Mouse (Mus musculus): ENCODE results near the gene Nfia. TPM values are rescaled to one million over a fixed set of nuclear protein-coding genes. Genes with fewer than 3 reads are reported as not detected.

Nfia gene
- polyA plus RNA-seq, 1 experiment from 2014 or later, result 21.3 TPM

GRCm38 (mm10) chr4:97795957-97796356, 23.4 kb downstream of the Nfia start:
- H3K27ac ChIP-seq, result no peak overlapping the region
- 84% methylated on average over 5 of the region's 5 CpGs for WGBS
- no peaks in the 10 kb centered on the region for H3K9me3 ChIP-seq (replicated peaks)
- H3K4me3 ChIP-seq, result no peak overlapping the region
- no peak for DNase-seq (ENCODE audit: low spot score)
- no peaks in the 10 kb centered on the region for H3K4me1 ChIP-seq
- peaks cover 27% of the 10 kb centered on the region for H3K27me3 ChIP-seq (ENCODE audit: low read depth, poor library complexity, severe bottlenecking)
- peaks cover 12% of the 10 kb centered on the region; the same call in 1 of the 2 replicates for H3K36me3 ChIP-seq

GRCm38 (mm10) chr4:97796505-97796904, 24.0 kb downstream of the Nfia start:
- Histone ChIP-seq H3K4me1 (no peaks in the 10 kb centered on the region), H3K4me3 (no peak overlapping the region), H3K36me3 (peaks cover 16% of the 10 kb centered on the region; the same call in 1 of the 2 replicates), H3K27me3 (ENCODE audit: low read depth, poor library complexity, severe bottlenecking) (peaks cover 23% of the 10 kb centered on the region), H3K27ac (no peak overlapping the region), H3K9me3 (replicated peaks) (no peaks in the 10 kb centered on the region)
- WGBS, result 88% methylated on average over 10 of the region's 10 CpGs
- DNase-seq (ENCODE audit: low spot score), result no peak

GRCm38 (mm10) chr4:97803791-97804190, 31.3 kb downstream of the Nfia start:
- H3K4me3 ChIP-seq, result no peak overlapping the region
- no peaks in the 10 kb centered on the region for H3K4me1 ChIP-seq
- peaks cover 8% of the 10 kb centered on the region; the same call in 1 of the 2 replicates for H3K27me3 ChIP-seq (ENCODE audit: low read depth, poor library complexity, severe bottlenecking)
- 80% methylated on average over 3 of the region's 3 CpGs for WGBS
- peaks cover 24% of the 10 kb centered on the region for H3K36me3 ChIP-seq
- DNase-seq (ENCODE audit: low spot score), result no peak
- no peaks in the 10 kb centered on the region for H3K9me3 ChIP-seq (replicated peaks)
- H3K27ac ChIP-seq, result no peak overlapping the region

GRCm38 (mm10) chr4:97804638-97805037, 32.1 kb downstream of the Nfia start:
- H3K27me3 ChIP-seq (ENCODE audit: low read depth, poor library complexity, severe bottlenecking), result peaks cover 11% of the 10 kb centered on the region; the same call in 1 of the 2 replicates
- no peak overlapping the region for H3K27ac ChIP-seq
- H3K36me3 ChIP-seq, result peaks cover 24% of the 10 kb centered on the region
- H3K4me3 ChIP-seq, result no peak overlapping the region
- H3K4me1 ChIP-seq, result no peaks in the 10 kb centered on the region
- no peaks in the 10 kb centered on the region for H3K9me3 ChIP-seq (replicated peaks)
- WGBS, result 69% methylated on average over 5 of the region's 5 CpGs
- no peak for DNase-seq (ENCODE audit: low spot score)

- Histone ChIP-seq H3K27me3 (ENCODE audit: low read depth, poor library complexity, severe bottlenecking) (peaks cover 11% of the 10 kb centered on the region; the same call in 1 of the 2 replicates), H3K4me3 (no peak overlapping the region), H3K36me3 (peaks cover 19% of the 10 kb centered on the region), H3K9me3 (replicated peaks) (no peaks in the 10 kb centered on the region), H3K4me1 (no peaks in the 10 kb centered on the region), H3K27ac (no peak overlapping the region)
- DNase-seq (ENCODE audit: low spot score), result no peak
- 79% methylated on average over 2 of the region's 2 CpGs for WGBS
These were observed 32.7 kb downstream of the Nfia start for GRCm38 (mm10) chr4:97805255-97805654.

GRCm38 (mm10) chr4:97805896-97806808, 33.6 kb downstream of the Nfia start:
- H3K27ac ChIP-seq, result no peak overlapping the region
- no peaks in the 10 kb centered on the region for H3K9me3 ChIP-seq (replicated peaks)
- peaks cover 18% of the 10 kb centered on the region for H3K36me3 ChIP-seq
- no peak for DNase-seq (ENCODE audit: low spot score)
- no peaks in the 10 kb centered on the region for H3K4me1 ChIP-seq
- H3K4me3 ChIP-seq, result no peak overlapping the region
- WGBS, result 72% methylated on average over 7 of the region's 7 CpGs
- H3K27me3 ChIP-seq (ENCODE audit: low read depth, poor library complexity, severe bottlenecking), result peaks cover 11% of the 10 kb centered on the region; the same call in 1 of the 2 replicates

GRCm38 (mm10) chr4:97806924-97807323, 34.4 kb downstream of the Nfia start:
- no peaks in the 10 kb centered on the region for H3K9me3 ChIP-seq (replicated peaks)
- no peak overlapping the region for H3K27ac ChIP-seq
- no peak for DNase-seq (ENCODE audit: low spot score)
- WGBS, result 96% methylated on average over 2 of the region's 2 CpGs
- H3K4me3 ChIP-seq, result no peak overlapping the region
- H3K36me3 ChIP-seq, result peaks cover 11% of the 10 kb centered on the region
- H3K27me3 ChIP-seq (ENCODE audit: low read depth, poor library complexity, severe bottlenecking), result peaks cover 11% of the 10 kb centered on the region; the same call in 1 of the 2 replicates
- no peaks in the 10 kb centered on the region for H3K4me1 ChIP-seq

- H3K36me3 ChIP-seq, result no peaks in the 10 kb centered on the region
- WGBS, result 86% methylated on average over 3 of the region's 3 CpGs
- H3K27ac ChIP-seq, result no peak overlapping the region
- no peaks in the 10 kb centered on the region for H3K9me3 ChIP-seq (replicated peaks)
- no peak overlapping the region for H3K4me3 ChIP-seq
- no peak for DNase-seq (ENCODE audit: low spot score)
- H3K27me3 ChIP-seq (ENCODE audit: low read depth, poor library complexity, severe bottlenecking), result peaks cover 11% of the 10 kb centered on the region; the same call in 1 of the 2 replicates
- no peaks in the 10 kb centered on the region for H3K4me1 ChIP-seq
These were observed 36.4 kb downstream of the Nfia start for GRCm38 (mm10) chr4:97808885-97809284.

GRCm38 (mm10) chr4:97809582-97810295, 37.2 kb downstream of the Nfia start:
- Histone ChIP-seq H3K9me3 (replicated peaks) (no peaks in the 10 kb centered on the region), H3K4me3 (no peak overlapping the region), H3K27me3 (ENCODE audit: low read depth, poor library complexity, severe bottlenecking) (peaks cover 11% of the 10 kb centered on the region; the same call in 1 of the 2 replicates), H3K4me1 (no peaks in the 10 kb centered on the region), H3K36me3 (no peaks in the 10 kb centered on the region), H3K27ac (no peak overlapping the region)
- WGBS, result 78% methylated on average over 4 of the region's 4 CpGs
- DNase-seq (ENCODE audit: low spot score), result no peak

- Histone ChIP-seq H3K27me3 (ENCODE audit: low read depth, poor library complexity, severe bottlenecking) (peaks cover 11% of the 10 kb centered on the region; the same call in 1 of the 2 replicates), H3K4me3 (no peak overlapping the region), H3K27ac (no peak overlapping the region), H3K9me3 (replicated peaks) (no peaks in the 10 kb centered on the region), H3K4me1 (no peaks in the 10 kb centered on the region), H3K36me3 (no peaks in the 10 kb centered on the region)
- 90% methylated on average over 7 of the region's 7 CpGs for WGBS
- no peak for DNase-seq (ENCODE audit: low spot score)
These were observed 37.9 kb downstream of the Nfia start for GRCm38 (mm10) chr4:97810348-97810939.

- no peaks in the 10 kb centered on the region for H3K9me3 ChIP-seq (replicated peaks)
- 87% methylated on average over 5 of the region's 5 CpGs for WGBS
- no peaks in the 10 kb centered on the region for H3K36me3 ChIP-seq
- no peak overlapping the region for H3K4me3 ChIP-seq
- no peaks in the 10 kb centered on the region for H3K4me1 ChIP-seq
- no peak overlapping the region for H3K27ac ChIP-seq
- H3K27me3 ChIP-seq (ENCODE audit: low read depth, poor library complexity, severe bottlenecking), result peaks cover 11% of the 10 kb centered on the region; the same call in 1 of the 2 replicates
- no peak for DNase-seq (ENCODE audit: low spot score)
These were observed 40.5 kb downstream of the Nfia start for GRCm38 (mm10) chr4:97813035-97813434.

GRCm38 (mm10) chr4:97813996-97814395, 41.5 kb downstream of the Nfia start:
- 82% methylated on average over 4 of the region's 4 CpGs for WGBS
- no peaks in the 10 kb centered on the region for H3K36me3 ChIP-seq
- no peak overlapping the region for H3K27ac ChIP-seq
- no peak overlapping the region for H3K4me3 ChIP-seq
- no peaks in the 10 kb centered on the region for H3K9me3 ChIP-seq (replicated peaks)
- H3K27me3 ChIP-seq (ENCODE audit: low read depth, poor library complexity, severe bottlenecking), result 0 out of 2 replicates have a peak, but pooled peaks cover 6% of the 10 kb centered on the region
- H3K4me1 ChIP-seq, result no peaks in the 10 kb centered on the region
- no peak for DNase-seq (ENCODE audit: low spot score)
